Mouse (Mus musculus) small intestine, adult 2 months (tissue): ENCODE measurements at regions not wholly inside any gene's neighbourhood (a gene's known extent, or its start where the extent isn't known, plus 50 kb on each side); places are given as distances from the start of the nearest gene placed in this dataset.

ENCODE experiments used
- H3K27ac ChIP-seq: fragments of 200-500 bp; 2 replicates; pipeline ENCODE4 v1.5.1; 2012; ENCODE audit warnings: low read depth, low read length, control low read depth, inconsistent platforms; ENCODE audit not compliant: insufficient read depth
- H3K27me3 ChIP-seq: fragments of 200-500 bp; 2 replicates; pipeline ENCODE4 v1.6.1; 2012; ENCODE audit warnings: mild to moderate bottlenecking, moderate library complexity, low read length, inconsistent platforms; ENCODE audit not compliant: control insufficient read depth, insufficient read depth
- H3K36me3 ChIP-seq: fragments of 200-500 bp; 2 replicates; pipeline ENCODE4 v1.6.1; 2012; ENCODE audit warnings: mild to moderate bottlenecking, low read length, control low read depth, inconsistent platforms; ENCODE audit not compliant: control insufficient read depth, insufficient read depth
- H3K4me1 ChIP-seq: fragments of 200-500 bp; 2 replicates; pipeline ENCODE4 v1.6.1; 2012; ENCODE audit warnings: low read length, inconsistent platforms, mixed read lengths; ENCODE audit not compliant: control insufficient read depth, insufficient read depth, insufficient read length
- H3K4me3 ChIP-seq: fragments of 200-500 bp; 2 replicates; pipeline ENCODE4 v1.5.1; 2012; ENCODE audit warnings: low read depth, mild to moderate bottlenecking, control low read depth, inconsistent platforms, low read length, moderate library complexity
- CTCF ChIP-seq: fragments of 200-500 bp; IDR thresholded peaks from 2 replicates; pipeline ENCODE4 v1.5.1; 2012; ENCODE audit warnings: low read depth, mild to moderate bottlenecking, control low read depth, inconsistent platforms, low read length, moderate library complexity, mixed read lengths; ENCODE audit not compliant: insufficient replicate concordance, insufficient read length; ENCODE audit errors: extremely low read depth
- POLR2A ChIP-seq: fragments of 200-500 bp; IDR thresholded peaks from 2 replicates; pipeline ENCODE4 v1.6.1; 2012; ENCODE audit warnings: low read depth, mild to moderate bottlenecking, control low read depth, inconsistent platforms, low read length, moderate library complexity
- WGBS: fragments of 180-500 bp; shearing (Covaris S2); methylation state at CpG from one replicate; pipeline ENCODE4 v1.1.7; 2018; 5-methylcytosine and 5-hydroxymethylcytosine counted together

- H3K27me3 ChIP-seq = no peaks in the 10 kb centered on the region
- no peak overlapping the region for H3K27ac ChIP-seq
- 58% methylated on average over 3 of the region's 3 CpGs for WGBS
- no peak overlapping the region for H3K4me3 ChIP-seq
- no peaks in the 10 kb centered on the region; the same call in 1 of the 2 replicates for H3K4me1 ChIP-seq
- H3K36me3 ChIP-seq = no peaks in the 10 kb centered on the region
- TF ChIP-seq POLR2A = no peak
- no peak for TF ChIP-seq CTCF
Observed at GRCm38 (mm10) chr17:47127571-47127970, 117.2 kb upstream of the Ubr2 start.

- Histone ChIP-seq H3K27ac (no peak overlapping the region), H3K36me3 (no peaks in the 10 kb centered on the region), H3K4me3 (no peak overlapping the region), H3K27me3 (no peaks in the 10 kb centered on the region), H3K4me1 (no peaks in the 10 kb centered on the region; the same call in 1 of the 2 replicates)
- WGBS = 75% methylated on average over 18 of the region's 18 CpGs
- no peak for TF ChIP-seq CTCF
Observed at GRCm38 (mm10) chr17:47123576-47123975, 113.2 kb upstream of the Ubr2 start.

- no peaks in the 10 kb centered on the region; the same call in 1 of the 2 replicates for H3K4me1 ChIP-seq
- 81% methylated on average over 9 of the region's 9 CpGs for WGBS
- H3K27ac ChIP-seq = no peak overlapping the region
- H3K4me3 ChIP-seq = no peak overlapping the region
- TF ChIP-seq POLR2A (no peak), CTCF (no peak)
- no peaks in the 10 kb centered on the region for H3K27me3 ChIP-seq
- H3K36me3 ChIP-seq = no peaks in the 10 kb centered on the region
Observed at GRCm38 (mm10) chr17:47122221-47122620, 111.9 kb upstream of the Ubr2 start.

- Histone ChIP-seq H3K36me3 (no peaks in the 10 kb centered on the region), H3K4me1 (no peaks in the 10 kb centered on the region), H3K27ac (no peak overlapping the region), H3K27me3 (no peaks in the 10 kb centered on the region), H3K4me3 (no peak overlapping the region)
- no peak for TF ChIP-seq POLR2A
- no peak for TF ChIP-seq CTCF
- 81% methylated on average over 7 of the region's 7 CpGs for WGBS
Observed at GRCm38 (mm10) chr17:47118010-47118409, 107.7 kb upstream of the Ubr2 start.

- no peak for TF ChIP-seq POLR2A
- peak; percentile 64 for TF ChIP-seq CTCF
- Histone ChIP-seq H3K27ac (no peak overlapping the region), H3K27me3 (no peaks in the 10 kb centered on the region), H3K4me3 (no peak overlapping the region), H3K36me3 (no peaks in the 10 kb centered on the region), H3K4me1 (no peaks in the 10 kb centered on the region)
- WGBS = 51% methylated on average over 13 of the region's 13 CpGs
Observed at GRCm38 (mm10) chr17:47115754-47116153, 105.4 kb upstream of the Ubr2 start.

- Histone ChIP-seq H3K27me3 (no peaks in the 10 kb centered on the region), H3K4me1 (no peaks in the 10 kb centered on the region), H3K27ac (no peak overlapping the region), H3K4me3 (no peak overlapping the region), H3K36me3 (no peaks in the 10 kb centered on the region)
- WGBS = 80% methylated on average over 5 of the region's 5 CpGs
- no peak for TF ChIP-seq POLR2A
- no peak for TF ChIP-seq CTCF
Observed at GRCm38 (mm10) chr17:47115141-47115540, 104.8 kb upstream of the Ubr2 start.

GRCm38 (mm10) chr17:47114736-47115135 is 104.4 kb upstream of the Ubr2 start:
- no peaks in the 10 kb centered on the region for H3K27me3 ChIP-seq
- no peak for TF ChIP-seq POLR2A
- TF ChIP-seq CTCF = no peak
- WGBS = 75% methylated on average over 7 of the region's 7 CpGs
- H3K36me3 ChIP-seq = no peaks in the 10 kb centered on the region
- H3K4me3 ChIP-seq = no peak overlapping the region
- no peak overlapping the region for H3K27ac ChIP-seq
- no peaks in the 10 kb centered on the region for H3K4me1 ChIP-seq
